Mouse (Mus musculus): ENCODE results near the gene Mthfd2.

- no peak for TF ChIP-seq POLR2A (IDR thresholded peaks at IDR 0.05; ENCODE audit: low read depth, low read length)
- TF ChIP-seq CTCF (IDR thresholded peaks at IDR 0.05; ENCODE audit: extremely low read depth, insufficient read depth, insufficient read length, insufficient replicate concordance) = no peak
Measured at GRCm38 (mm10) chr6:83277151-83277550, 48.6 kb downstream of the Mthfd2 start.
